Mouse (Mus musculus): Measurements from ENCODE around the gene Flnc. TPM values are rescaled to one million over a fixed set of nuclear protein-coding genes. Genes with fewer than 3 reads are reported as not detected.
"Not testable (repeated sequence)": the region's sequence is repeated elsewhere in the genome, so short reads cannot be mapped to it uniquely, and the experiment has no call there.

Flnc gene
- not detected in 2 replicates for total RNA-seq (2017)

DNA sequence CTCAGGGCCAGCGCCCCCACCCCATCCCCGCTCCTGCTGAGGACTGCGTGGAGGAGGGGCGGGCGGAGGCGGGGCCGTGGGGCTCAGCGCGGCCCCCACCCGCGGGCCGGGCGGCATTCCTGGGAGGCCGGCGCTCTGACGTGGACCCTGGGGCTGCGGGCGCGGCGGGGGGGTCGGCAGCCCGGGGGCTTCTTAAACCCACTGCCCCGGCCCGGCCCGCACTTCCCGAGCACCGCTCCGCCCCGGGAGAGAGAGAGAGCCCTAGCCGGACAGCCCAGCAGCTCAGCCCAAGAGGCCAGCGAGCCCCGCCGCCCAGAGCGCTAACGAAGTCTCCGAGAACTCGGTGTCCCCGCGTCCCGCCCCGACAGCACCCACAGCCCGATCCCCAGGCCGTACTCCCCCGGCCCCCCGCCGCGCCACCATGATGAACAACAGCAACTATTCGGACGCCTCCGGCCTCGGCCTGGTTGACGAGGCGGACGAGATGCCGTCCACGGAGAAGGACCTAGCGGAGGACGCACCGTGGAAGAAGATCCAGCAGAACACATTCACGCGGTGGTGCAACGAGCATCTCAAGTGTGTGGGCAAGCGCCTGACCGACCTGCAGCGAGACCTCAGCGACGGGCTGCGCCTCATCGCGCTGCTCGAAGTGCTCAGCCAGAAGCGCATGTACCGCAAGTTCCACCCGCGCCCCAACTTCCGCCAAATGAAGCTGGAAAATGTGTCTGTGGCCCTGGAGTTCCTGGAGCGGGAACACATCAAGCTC is at the start of gene Flnc:
Gene Flnc, plus strand, starts transcription at position 219 of the 766 bp plus-strand sequence.
- ATAC-seq (replicated peaks in 1 of 2; ENCODE audit: insufficient read depth in 1 of 2, low FRiP score in 2 of 2, low TSS enrichment in 1 of 2, low read depth in 1 of 2, poor library complexity in 2 of 2, severe bottlenecking in 2 of 2) = peak; percentile 33 to 37; a peak in 3 of 4 replicates

GRCm38 (mm10) chr6:29388052-29388518 is 45.0 kb upstream of the Flnc start, which contains the start of gene Opn1sw:
Gene Opn1sw, minus strand, starts transcription at chr6:29388468.
- ATAC-seq (replicated peaks in 1 of 2; ENCODE audit: insufficient read depth in 1 of 2, low FRiP score in 2 of 2, low TSS enrichment in 1 of 2, low read depth in 1 of 2, poor library complexity in 2 of 2, severe bottlenecking in 2 of 2) = peak in 1 of 2 experiments; percentile 43; a peak in 2 of 4 replicates

DNA sequence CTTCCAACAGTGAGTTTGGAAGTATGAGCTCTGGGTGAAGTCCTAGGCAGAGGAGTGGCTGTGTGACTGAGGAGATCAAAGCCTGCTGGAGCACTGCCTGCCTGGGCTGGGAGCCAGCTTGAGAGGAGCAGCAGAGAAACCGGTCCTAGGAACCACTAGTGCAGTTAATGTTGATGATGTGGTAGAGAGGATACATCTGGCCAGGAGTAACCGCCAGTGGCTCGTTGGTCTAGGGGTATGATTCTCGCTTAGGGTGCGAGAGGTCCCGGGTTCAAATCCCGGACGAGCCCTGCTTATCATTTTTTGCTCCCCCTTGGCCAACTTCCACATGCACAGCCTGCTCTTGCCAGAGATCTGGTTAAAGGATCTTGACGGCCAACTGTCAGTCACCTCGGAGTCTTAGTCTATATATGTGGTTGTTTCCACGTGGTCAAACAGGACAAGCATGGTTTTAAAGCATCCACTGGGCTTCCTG is 44.4 kb upstream of the Flnc start:
- peak; percentile 73 to 75 for ATAC-seq (replicated peaks in 1 of 2; ENCODE audit: insufficient read depth in 1 of 2, low FRiP score in 2 of 2, low TSS enrichment in 1 of 2, low read depth in 1 of 2, poor library complexity in 2 of 2, severe bottlenecking in 2 of 2)

DNA sequence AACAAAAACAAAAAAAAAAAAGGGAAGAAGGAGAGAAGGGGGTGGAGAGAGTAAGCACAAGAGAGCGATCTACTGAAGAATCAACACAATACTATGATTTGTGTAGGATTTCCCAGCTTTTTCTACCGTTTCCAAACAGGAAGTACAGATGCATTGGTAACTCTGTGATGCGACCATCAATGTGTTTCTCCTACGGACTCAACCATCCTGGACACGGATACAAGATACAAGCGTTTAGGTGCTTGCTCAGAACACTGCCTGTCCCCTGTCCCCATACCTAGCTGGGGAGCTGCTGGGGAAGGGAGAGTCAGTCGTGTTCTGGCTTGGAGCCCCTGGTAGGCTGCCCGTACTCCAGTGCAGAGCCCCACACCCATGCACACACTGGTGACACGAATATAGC is 43.6 kb upstream of the Flnc start:
- ATAC-seq (replicated peaks in 1 of 2; ENCODE audit: insufficient read depth in 1 of 2, low FRiP score in 2 of 2, low TSS enrichment in 1 of 2, low read depth in 1 of 2, poor library complexity in 2 of 2, severe bottlenecking in 2 of 2) = no peak

DNA sequence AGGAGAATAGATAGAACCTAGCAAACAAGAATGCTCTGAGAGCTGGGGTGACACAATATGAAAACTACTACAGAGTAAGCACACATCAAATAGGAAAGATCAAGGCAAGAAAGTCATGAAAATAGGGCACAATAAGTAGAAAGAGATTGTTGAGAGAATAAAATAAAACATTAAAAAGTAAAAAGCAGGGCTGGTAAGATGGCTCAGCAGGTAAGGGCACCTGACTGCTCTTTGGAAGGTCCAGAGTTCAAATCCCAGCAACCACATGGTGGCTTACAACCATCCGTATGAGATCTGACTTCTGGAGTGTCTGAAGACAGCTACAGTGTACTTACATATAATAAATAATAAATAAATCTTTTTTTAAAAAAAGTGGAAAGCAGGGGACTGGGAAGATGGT is 42.6 kb upstream of the Flnc start:
- ATAC-seq (replicated peaks in 1 of 2; ENCODE audit: insufficient read depth in 1 of 2, low FRiP score in 2 of 2, low TSS enrichment in 1 of 2, low read depth in 1 of 2, poor library complexity in 2 of 2, severe bottlenecking in 2 of 2) = not testable (repeated sequence)

GRCm38 (mm10) chr6:29391241-29391640 is 41.8 kb upstream of the Flnc start:
- ATAC-seq (replicated peaks in 1 of 2; ENCODE audit: insufficient read depth in 1 of 2, low FRiP score in 2 of 2, low TSS enrichment in 1 of 2, low read depth in 1 of 2, poor library complexity in 2 of 2, severe bottlenecking in 2 of 2) = not testable (repeated sequence)

DNA sequence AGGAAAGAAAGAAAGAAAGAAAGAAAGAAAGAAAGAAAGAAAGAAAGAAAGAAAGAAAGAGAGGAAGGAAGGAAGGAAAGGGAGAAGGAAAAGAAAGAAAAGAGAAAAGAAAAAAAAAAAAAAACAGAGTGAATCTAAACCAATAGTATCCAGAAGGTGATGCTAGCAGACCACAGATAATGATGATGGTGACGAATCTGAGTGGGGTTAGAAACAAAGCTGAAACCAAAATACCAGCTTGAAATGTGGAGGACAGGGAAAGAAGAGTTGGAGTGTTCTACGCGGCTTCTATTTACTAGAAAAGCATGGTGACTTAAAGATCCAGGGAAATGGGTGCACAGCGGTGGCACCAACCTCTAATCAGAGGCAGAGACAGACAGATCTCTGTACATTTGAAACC is 41.3 kb upstream of the Flnc start:
- ATAC-seq (replicated peaks in 1 of 2; ENCODE audit: insufficient read depth in 1 of 2, low FRiP score in 2 of 2, low TSS enrichment in 1 of 2, low read depth in 1 of 2, poor library complexity in 2 of 2, severe bottlenecking in 2 of 2) = no peak

DNA sequence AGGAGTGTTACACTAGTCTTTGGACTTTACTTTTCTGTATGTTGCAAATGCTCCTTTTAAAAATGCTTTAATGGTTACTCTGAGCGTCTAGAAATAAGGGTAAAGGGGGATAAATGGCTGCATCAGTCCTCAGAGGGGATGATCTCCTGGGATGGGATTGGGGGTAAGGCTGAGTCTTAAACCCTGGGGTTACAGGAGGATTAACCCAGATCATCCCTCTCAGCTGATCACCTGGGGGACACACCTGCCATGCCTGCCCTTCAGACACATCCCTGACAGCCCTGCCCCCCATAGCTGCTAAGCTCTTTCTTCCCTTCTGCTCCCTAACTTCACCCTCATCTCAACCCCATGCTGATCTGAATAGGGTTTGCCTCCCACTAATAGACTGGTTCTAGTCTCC is 38.8 kb upstream of the Flnc start:
- no peak for ATAC-seq (replicated peaks in 1 of 2; ENCODE audit: insufficient read depth in 1 of 2, low FRiP score in 2 of 2, low TSS enrichment in 1 of 2, low read depth in 1 of 2, poor library complexity in 2 of 2, severe bottlenecking in 2 of 2)

DNA sequence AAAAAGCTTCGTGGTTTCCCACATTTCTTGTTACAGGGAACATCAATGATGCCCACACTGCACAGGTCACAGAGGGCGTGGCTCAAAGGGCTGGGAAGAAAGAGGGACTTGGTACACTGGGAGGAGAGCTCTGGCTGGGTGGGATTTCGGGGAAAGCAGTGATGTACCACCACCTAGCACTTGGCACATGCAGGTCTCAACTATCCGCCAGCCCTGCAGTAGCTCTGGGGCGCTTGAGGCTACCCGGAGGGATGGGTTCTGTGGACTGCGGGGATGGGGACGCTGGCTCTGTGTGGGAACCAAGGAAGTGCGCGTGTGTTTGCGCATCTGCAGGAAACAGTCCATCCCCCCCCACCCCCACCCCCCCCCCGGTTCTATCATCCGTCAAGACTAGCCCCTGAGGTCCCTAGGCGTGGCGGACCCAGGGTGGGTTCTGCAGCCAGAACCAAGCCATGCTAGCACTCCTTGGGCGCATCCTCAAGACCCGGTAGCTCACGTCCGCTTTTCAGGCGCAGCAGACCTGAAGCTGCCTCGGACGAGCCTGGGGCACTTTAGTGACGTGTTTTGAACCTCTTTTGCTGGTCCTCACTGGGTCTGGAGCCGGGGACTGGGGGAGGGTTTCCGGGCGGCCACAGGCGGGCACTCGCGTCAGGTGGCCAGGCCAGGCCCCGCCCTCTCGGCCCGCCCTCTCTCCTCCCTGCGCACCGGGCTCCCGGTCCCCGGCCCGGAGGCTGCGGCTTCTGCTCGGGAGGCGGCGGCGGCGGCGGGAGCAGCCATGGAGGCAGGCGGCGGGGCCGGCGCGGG is 36.9 kb upstream of the Flnc start, which contains the start of gene Ccdc136:
Gene Ccdc136, plus strand, starts transcription at position 400 of the 804 bp plus-strand sequence.
- peak; percentile 22 to 62; a peak in 3 of 4 replicates for ATAC-seq (replicated peaks in 1 of 2; ENCODE audit: insufficient read depth in 1 of 2, low FRiP score in 2 of 2, low TSS enrichment in 1 of 2, low read depth in 1 of 2, poor library complexity in 2 of 2, severe bottlenecking in 2 of 2)

GRCm38 (mm10) chr6:29396714-29397540 is 36.1 kb upstream of the Flnc start:
- 0 out of 4 replicates have a peak, but pooled peaks of 1 of the 2 experiments have one; percentile 20 for ATAC-seq (replicated peaks in 1 of 2; ENCODE audit: insufficient read depth in 1 of 2, low FRiP score in 2 of 2, low TSS enrichment in 1 of 2, low read depth in 1 of 2, poor library complexity in 2 of 2, severe bottlenecking in 2 of 2)

DNA sequence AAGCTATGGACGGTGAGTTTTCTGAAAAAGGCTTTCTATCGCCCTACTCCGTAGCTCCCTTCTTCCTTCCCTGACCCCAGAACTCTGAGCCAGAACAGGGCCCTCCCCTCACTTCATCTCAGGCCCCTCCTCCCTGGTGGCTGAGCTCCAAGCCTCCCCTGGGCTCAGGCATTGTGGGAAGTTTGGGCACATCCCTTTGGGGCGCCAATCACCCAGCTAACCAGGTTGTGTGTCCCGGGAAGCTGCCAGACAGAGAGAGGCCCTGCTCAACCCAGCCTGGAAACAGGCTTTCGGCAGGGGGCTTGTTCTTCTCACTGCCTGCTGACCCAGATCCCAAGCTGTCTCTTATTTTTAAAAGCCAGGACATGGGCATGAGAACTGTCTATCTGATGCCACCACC is 35.5 kb upstream of the Flnc start:
- no peak for ATAC-seq (replicated peaks in 1 of 2; ENCODE audit: insufficient read depth in 1 of 2, low FRiP score in 2 of 2, low TSS enrichment in 1 of 2, low read depth in 1 of 2, poor library complexity in 2 of 2, severe bottlenecking in 2 of 2)

DNA sequence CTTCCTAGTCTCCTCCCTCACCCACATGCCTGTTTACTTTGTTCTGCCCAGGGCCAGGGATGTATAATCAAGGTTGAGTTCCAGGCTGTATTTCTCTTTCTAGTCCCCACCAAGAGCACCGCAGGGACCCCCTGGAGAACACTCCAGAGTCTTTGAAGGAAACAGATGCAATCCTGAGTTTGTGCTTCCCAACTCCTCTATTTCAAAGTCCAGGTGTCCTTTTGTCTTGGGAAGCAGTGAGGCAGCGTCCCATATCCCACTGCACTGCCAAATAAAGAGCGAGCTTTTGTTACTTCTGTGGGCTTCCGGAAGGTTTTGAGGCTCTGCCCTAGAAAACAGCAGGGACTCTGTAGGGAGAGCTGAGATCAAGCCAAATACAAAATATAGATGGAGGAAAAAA is 33.2 kb upstream of the Flnc start:
- no peak for ATAC-seq (replicated peaks in 1 of 2; ENCODE audit: insufficient read depth in 1 of 2, low FRiP score in 2 of 2, low TSS enrichment in 1 of 2, low read depth in 1 of 2, poor library complexity in 2 of 2, severe bottlenecking in 2 of 2)

DNA sequence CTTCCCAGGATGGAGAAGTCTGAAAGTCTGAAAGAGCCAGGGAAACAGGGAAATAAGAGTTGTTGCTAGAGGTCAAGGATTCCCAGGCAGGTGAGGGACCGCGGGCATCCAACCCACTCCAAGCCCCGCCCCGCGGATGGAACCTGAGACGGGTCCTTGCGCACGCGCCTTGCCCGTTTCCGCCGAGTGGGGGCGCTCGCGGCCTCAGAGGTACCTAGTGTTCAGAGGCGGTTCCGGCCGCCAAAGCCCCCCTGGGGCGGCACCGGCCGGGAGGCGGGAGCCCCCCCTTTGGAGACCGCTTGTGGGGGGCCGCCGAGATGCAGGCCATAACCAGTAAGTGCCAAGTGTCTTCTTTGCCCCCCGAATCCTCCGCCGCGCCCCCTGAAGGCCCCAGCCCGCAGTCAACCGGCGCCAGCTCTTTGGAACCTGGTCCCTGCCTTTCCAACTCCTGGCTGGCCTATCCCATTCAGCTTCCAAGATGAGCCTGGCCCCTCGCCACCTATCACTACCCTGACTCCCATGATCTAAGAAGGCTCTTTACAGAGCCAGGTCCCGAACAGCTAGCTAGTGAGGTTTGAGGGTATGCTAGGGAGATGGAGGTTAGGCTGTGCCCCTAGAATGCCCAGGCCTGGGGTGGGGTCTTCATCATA is 30.2 kb upstream of the Flnc start:
- ATAC-seq (replicated peaks in 1 of 2; ENCODE audit: insufficient read depth in 1 of 2, low FRiP score in 2 of 2, low TSS enrichment in 1 of 2, low read depth in 1 of 2, poor library complexity in 2 of 2, severe bottlenecking in 2 of 2) = no peak

DNA sequence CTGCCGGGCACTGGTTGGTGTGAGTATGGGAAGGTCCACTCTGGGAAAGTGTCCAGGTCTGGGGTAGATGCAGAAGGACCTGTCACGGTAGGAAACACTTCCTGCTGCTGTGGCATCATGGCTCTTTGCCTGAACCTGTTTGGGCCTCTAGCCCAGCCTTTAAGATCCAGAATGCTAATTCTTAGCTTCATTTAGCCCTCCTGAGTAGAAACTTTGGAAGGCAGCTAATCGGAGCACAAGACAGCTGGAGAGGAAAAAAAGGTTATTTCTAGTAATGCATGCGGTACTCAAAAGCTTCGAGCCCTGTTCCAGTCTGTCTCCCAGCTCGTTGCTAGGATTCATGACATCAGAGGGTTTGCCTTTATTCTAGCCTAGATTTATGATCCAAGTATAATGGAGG is 26.6 kb upstream of the Flnc start:
- ATAC-seq (replicated peaks in 1 of 2; ENCODE audit: insufficient read depth in 1 of 2, low FRiP score in 2 of 2, low TSS enrichment in 1 of 2, low read depth in 1 of 2, poor library complexity in 2 of 2, severe bottlenecking in 2 of 2) = no peak

- ATAC-seq (replicated peaks in 1 of 2; ENCODE audit: insufficient read depth in 1 of 2, low FRiP score in 2 of 2, low TSS enrichment in 1 of 2, low read depth in 1 of 2, poor library complexity in 2 of 2, severe bottlenecking in 2 of 2) = no peak
These were observed 17.6 kb upstream of the Flnc start for GRCm38 (mm10) chr6:29415446-29415845.

- ATAC-seq (replicated peaks in 1 of 2; ENCODE audit: insufficient read depth in 1 of 2, low FRiP score in 2 of 2, low TSS enrichment in 1 of 2, low read depth in 1 of 2, poor library complexity in 2 of 2, severe bottlenecking in 2 of 2) = peak in 1 of 2 experiments; percentile 37; a peak in 1 of 4 replicates
These were observed 12.5 kb upstream of the Flnc start for GRCm38 (mm10) chr6:29420596-29420995.

DNA sequence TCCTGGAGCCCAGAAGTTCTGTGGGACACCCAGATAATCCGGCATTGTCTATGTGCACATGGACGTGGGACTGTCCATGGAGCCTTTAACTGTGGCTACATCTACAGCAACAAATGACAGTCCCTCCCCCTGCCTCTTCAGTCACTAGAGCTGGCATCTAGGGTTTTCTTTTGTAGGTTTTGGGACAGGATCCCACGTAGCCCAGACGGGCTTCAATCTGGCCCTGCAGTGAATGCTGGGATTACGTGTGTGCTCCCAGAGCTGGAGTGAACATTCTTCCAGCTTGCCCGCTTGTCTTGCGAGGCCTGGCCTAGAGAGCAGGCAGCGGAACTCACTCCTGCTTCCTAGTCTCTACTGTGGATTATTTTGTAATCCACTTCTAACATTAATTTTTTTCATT is 7.9 kb upstream of the Flnc start:
- no peak for ATAC-seq (replicated peaks in 1 of 2; ENCODE audit: insufficient read depth in 1 of 2, low FRiP score in 2 of 2, low TSS enrichment in 1 of 2, low read depth in 1 of 2, poor library complexity in 2 of 2, severe bottlenecking in 2 of 2)

Measured in hematopoietic stem cell, adult 5-6 weeks (primary cell).